Mouse (Mus musculus) megakaryocyte, embryonic 14.5 days (primary cell): ENCODE data around the gene Snrpg. TPM values are rescaled to one million over a fixed set of nuclear protein-coding genes. Genes with fewer than 3 reads are reported as not detected.
A peak's percentile ranks its signal among the peaks of the same experiment; 100 is the strongest.

Experiments used
- H3K27me3 ChIP-seq: replicated peaks from 2 replicates; pipeline ENCODE3; 2012; ENCODE audit warnings: inconsistent platforms
- H3K36me3 ChIP-seq: replicated peaks from 2 replicates; pipeline ENCODE3; 2012; ENCODE audit warnings: low read length, inconsistent platforms, mixed read lengths
- H3K4me1 ChIP-seq: 2 replicates; pipeline ENCODE4 v1.6.1; 2012; ENCODE audit warnings: inconsistent platforms
- H3K4me3 ChIP-seq: replicated peaks from 2 replicates; pipeline ENCODE3; 2012; ENCODE audit warnings: moderate library complexity, mild to moderate bottlenecking, inconsistent platforms
- H3K9me3 ChIP-seq: 2 replicates; pipeline ENCODE4 v1.6.1; 2012; ENCODE audit warnings: inconsistent platforms
- FLI1 ChIP-seq: IDR thresholded peaks from 2 replicates; pipeline ENCODE4 v1.6.1; 2012; ENCODE audit warnings: low read length, inconsistent platforms, mixed read lengths
- GATA1 ChIP-seq: IDR thresholded peaks from 3 replicates; pipeline ENCODE4 v1.6.1; 2012; ENCODE audit warnings: mixed read lengths, low read length, inconsistent platforms, borderline replicate concordance
- polyA plus RNA-seq: library from polyadenylated mRNA; stranded (reverse); fragments of >175 nt; gene quantifications from 2 replicates; pipeline ENCODE4 v1.2.3, GENCODE M21; 2012; ENCODE audit warnings: low replicate concordance; ENCODE audit not compliant: insufficient read depth

The Snrpg gene
- polyA plus RNA-seq, 1 experiment, result 11.4 TPM

- H3K4me1 ChIP-seq, result peaks cover 21% of the 10 kb centered on the region
- no peak for TF ChIP-seq FLI1
- no peak for TF ChIP-seq GATA1
- no peaks in the 10 kb centered on the region for H3K27me3 ChIP-seq
- H3K9me3 ChIP-seq, result no peaks in the 10 kb centered on the region
- H3K36me3 ChIP-seq, result peaks cover 36% of the 10 kb centered on the region
- no peak overlapping the region for H3K4me3 ChIP-seq
Measured at GRCm38 (mm10) chr6:86384692-86385091, 13.6 kb downstream of the Snrpg start.

DNA sequence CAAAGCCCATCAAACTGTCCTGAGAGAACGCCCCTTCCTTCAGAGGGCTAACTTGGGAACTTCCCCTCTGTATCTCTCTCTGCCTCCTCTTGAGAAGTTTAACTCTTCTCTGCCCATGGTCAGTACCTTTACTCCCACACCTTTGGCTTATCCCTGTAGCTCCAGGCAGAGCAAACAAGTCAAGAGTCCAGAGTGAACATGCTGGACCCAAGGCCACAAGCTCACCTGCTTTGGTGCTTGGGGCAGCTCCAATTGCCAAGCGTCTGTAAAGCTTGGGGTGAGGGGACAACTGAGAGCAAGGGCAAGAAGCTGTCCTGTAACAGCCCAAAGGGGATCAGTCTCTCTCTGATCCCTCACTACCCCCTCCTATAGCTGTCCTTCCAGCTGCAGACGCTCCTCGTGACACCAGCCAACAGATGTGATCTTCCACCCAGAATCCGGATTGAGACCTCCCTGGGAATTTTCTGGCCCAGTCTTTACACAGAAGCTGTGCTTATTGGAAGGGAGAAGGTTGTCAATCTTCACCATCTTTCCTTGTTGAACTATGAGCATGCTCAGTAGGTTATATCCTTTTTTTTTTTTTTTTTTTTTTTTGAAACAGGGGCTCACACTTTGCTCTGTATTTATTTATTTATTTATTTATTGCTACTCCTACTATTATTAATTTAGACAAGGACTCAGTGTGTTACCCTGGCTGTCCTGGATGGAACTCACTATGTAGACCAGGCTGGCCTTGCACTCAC lies 14.4 kb downstream of the Snrpg start:
- Histone ChIP-seq H3K27me3 (no peaks in the 10 kb centered on the region), H3K9me3 (no peaks in the 10 kb centered on the region), H3K4me3 (no peak overlapping the region), H3K36me3 (peaks cover 41% of the 10 kb centered on the region), H3K4me1 (peaks cover 21% of the 10 kb centered on the region)
- TF ChIP-seq FLI1 (no peak), GATA1 (no peak)

DNA sequence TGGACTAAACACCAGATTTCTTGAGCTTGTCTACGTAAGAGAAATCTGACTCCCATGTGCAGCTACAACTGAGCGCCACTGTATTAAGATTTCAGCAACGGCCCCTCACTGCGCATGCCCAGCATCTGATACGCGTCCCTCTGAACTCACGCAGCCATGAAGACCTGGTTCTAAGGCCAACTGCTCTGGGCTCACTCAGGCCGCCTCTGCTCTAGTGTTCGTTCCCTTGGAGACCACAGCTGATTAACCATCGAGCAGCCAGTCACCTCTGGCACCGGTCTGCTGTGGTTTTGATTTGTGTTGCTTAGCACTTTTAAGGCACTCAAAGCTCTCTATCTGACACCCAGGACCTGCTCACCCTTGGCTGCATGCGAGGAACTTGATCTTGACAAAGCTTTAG lies 16.2 kb downstream of the Snrpg start:
- Histone ChIP-seq H3K27me3 (no peaks in the 10 kb centered on the region), H3K36me3 (peaks cover 59% of the 10 kb centered on the region), H3K4me3 (no peak overlapping the region), H3K4me1 (peaks cover 21% of the 10 kb centered on the region), H3K9me3 (no peaks in the 10 kb centered on the region)
- TF ChIP-seq GATA1, result no peak
- TF ChIP-seq FLI1, result no peak

DNA sequence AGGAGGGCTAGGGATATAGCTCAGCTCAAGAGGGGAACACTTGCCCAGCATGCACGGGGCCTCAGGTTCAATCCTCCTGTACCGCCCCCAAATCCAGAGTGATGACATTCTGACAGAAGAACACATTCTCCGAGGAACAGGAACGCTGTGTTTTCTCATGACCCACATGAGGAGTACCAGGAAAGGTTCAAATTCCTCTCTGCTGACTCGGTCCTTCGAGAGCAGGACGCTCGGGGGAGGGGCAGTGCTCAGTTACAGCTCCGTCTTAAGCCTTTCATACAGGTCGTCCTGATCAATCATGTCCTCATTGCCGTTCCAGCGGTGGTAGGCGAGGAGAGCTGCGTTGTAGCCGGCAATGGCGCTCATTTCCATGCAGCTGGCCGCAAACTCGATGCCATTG lies 17.4 kb downstream of the Snrpg start:
- TF ChIP-seq FLI1 (no peak), GATA1 (no peak)
- Histone ChIP-seq H3K9me3 (no peaks in the 10 kb centered on the region), H3K4me3 (no peak overlapping the region), H3K36me3 (peaks cover 65% of the 10 kb centered on the region), H3K4me1 (peaks cover 17% of the 10 kb centered on the region), H3K27me3 (no peaks in the 10 kb centered on the region)

DNA sequence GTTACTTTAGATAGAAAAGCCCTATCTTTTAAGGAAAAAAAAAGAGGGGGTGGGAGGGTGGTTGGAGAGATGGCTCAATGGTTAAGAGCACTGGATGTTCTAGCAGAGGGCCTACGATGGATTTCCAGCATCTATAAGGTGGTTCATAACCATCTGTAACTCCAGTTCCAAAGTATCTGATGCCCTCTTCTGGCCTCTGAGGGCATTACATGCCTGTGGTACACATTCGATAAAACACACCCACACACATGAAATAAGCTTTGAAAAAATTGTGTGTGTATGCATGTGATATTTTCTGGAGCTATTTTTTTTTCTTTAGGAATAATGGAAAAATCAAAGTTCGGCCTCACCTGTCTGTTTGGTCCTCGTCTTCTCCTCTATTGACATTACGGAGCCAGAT lies 20.2 kb downstream of the Snrpg start:
- H3K4me3 ChIP-seq, result no peak overlapping the region
- no peaks in the 10 kb centered on the region for H3K9me3 ChIP-seq
- no peaks in the 10 kb centered on the region for H3K27me3 ChIP-seq
- peaks cover 15% of the 10 kb centered on the region for H3K4me1 ChIP-seq
- TF ChIP-seq GATA1 (no peak), FLI1 (no peak)
- peaks cover 71% of the 10 kb centered on the region for H3K36me3 ChIP-seq

DNA sequence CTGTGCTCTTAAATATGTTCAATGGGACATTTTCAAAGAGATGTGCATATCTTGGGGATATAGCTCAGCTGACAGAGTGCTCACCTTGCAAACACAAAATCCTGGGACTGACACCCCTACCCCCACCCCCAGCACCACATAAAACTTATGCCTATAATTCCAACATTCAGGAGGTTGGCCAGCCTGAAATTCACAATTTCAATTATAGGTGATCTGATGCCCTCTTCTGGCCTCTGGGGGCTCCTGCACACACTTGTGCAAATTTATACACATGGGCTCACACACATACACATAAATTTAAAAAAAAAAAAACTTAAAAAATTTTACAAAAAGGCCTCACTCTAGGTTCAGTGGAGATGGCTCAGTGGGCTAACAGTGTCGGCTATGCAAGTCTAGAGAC lies 22.1 kb downstream of the Snrpg start:
- Histone ChIP-seq H3K36me3 (peaks cover 55% of the 10 kb centered on the region), H3K4me3 (no peak overlapping the region), H3K27me3 (no peaks in the 10 kb centered on the region), H3K4me1 (peaks cover 30% of the 10 kb centered on the region), H3K9me3 (no peaks in the 10 kb centered on the region)
- TF ChIP-seq GATA1, result no peak

- Histone ChIP-seq H3K9me3 (no peaks in the 10 kb centered on the region), H3K4me3 (no peak overlapping the region), H3K36me3 (peaks cover 45% of the 10 kb centered on the region), H3K4me1 (peaks cover 34% of the 10 kb centered on the region), H3K27me3 (no peaks in the 10 kb centered on the region)
- TF ChIP-seq GATA1, result no peak
- no peak for TF ChIP-seq FLI1
Measured at GRCm38 (mm10) chr6:86394078-86394720, 23.1 kb downstream of the Snrpg start.

GRCm38 (mm10) chr6:86395021-86395420 lies 23.9 kb downstream of the Snrpg start:
- no peak overlapping the region for H3K4me3 ChIP-seq

GRCm38 (mm10) chr6:86395969-86396368 lies 24.9 kb downstream of the Snrpg start:
- H3K4me1 ChIP-seq, result peaks cover 49% of the 10 kb centered on the region

More at GRCm38 (mm10) chr6:86395021-86395420, 23.9 kb downstream of the Snrpg start:
- Histone ChIP-seq H3K27me3 (no peaks in the 10 kb centered on the region), H3K4me1 (peaks cover 39% of the 10 kb centered on the region), H3K9me3 (no peaks in the 10 kb centered on the region), H3K36me3 (peaks cover 39% of the 10 kb centered on the region)
- TF ChIP-seq FLI1, result no peak

DNA sequence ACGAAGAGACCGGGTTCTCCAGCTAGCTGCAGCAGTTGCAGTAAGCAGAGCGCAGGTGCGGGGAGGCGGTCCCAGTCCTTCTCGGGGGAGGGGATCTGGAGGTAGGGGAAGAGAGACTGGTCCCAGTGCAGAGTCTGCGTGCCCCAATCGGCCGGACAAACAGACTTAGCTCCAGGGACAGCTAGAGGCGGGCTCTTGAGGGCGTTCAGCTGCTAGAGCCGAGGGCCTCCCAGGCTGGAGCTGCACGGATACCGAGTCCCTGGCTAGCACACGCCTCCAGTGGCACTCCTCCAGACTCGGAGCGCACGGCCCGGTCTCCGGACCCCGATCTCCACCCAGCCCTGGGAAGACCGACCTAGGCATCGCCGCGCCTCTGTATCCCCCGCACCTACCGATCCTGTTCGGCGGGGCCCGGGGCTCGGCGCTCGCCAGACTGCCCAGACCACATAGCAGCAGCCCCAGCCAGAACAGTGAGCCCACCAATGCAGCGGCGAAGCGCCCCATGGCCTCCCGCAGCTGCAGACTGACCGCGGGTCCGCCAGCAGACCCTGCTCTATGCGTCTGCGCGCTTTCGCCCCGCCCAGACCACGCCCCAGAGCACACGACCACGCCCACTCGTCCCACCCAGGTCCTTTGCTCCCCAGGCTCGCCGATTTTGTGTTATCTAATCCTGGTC lies 25.6 kb downstream of the Snrpg start, which contains the start of gene Pcyox1:
Gene Pcyox1 (minus strand): TSS at position 574 of the 676 bp plus-strand sequence.
- Histone ChIP-seq H3K27me3 (no peaks in the 10 kb centered on the region), H3K4me3 (peak within 1 kb of the TSS; percentile 98), H3K4me1 (peaks cover 54% of the 10 kb centered on the region), H3K36me3 (peaks cover 22% of the 10 kb centered on the region), H3K9me3 (no peaks in the 10 kb centered on the region)
- no peak for TF ChIP-seq GATA1
- TF ChIP-seq FLI1, result no peak

More at GRCm38 (mm10) chr6:86395969-86396368, 24.9 kb downstream of the Snrpg start:
- TF ChIP-seq FLI1, result no peak
- no peak for TF ChIP-seq GATA1
- H3K27me3 ChIP-seq, result no peaks in the 10 kb centered on the region
- H3K9me3 ChIP-seq, result no peaks in the 10 kb centered on the region
- H3K36me3 ChIP-seq, result peaks cover 29% of the 10 kb centered on the region
- peak overlapping the region; percentile 98 for H3K4me3 ChIP-seq
